Mouse (Mus musculus): ENCODE measurements at regions not wholly inside any gene's neighbourhood (a gene's known extent, or its start where the extent isn't known, plus 50 kb on each side); places are given as distances from the start of the nearest gene placed in this dataset.

- TF ChIP-seq CTCF (conservative IDR thresholded peaks at IDR 0.05; ENCODE audit: low read length) (no peak), NANOG (IDR thresholded peaks at IDR 0.05; ENCODE audit: borderline replicate concordance, low read length) (no peak), POU5F1 (IDR thresholded peaks at IDR 0.05; ENCODE audit: borderline replicate concordance, low read length) (no peak)
Observed at GRCm38 (mm10) chr9:90556742-90557141, 286.1 kb upstream of the Tbc1d2b start.
